Mouse (Mus musculus) erythroblast, embryonic 14.5 days (primary cell): ENCODE data around the gene Fgl2.

ENCODE experiments used
- GATA1 ChIP-seq: IDR thresholded peaks from 2 replicates; pipeline ENCODE4 v1.6.1; 2012; ENCODE audit warnings: low read length, inconsistent platforms, mixed read lengths
- TAL1 ChIP-seq: IDR thresholded peaks from 3 replicates; pipeline ENCODE4 v1.6.1; 2012; ENCODE audit warnings: low read length, inconsistent platforms, mixed read lengths

GRCm38 (mm10) chr5:21348366-21348765 lies 24.1 kb upstream of the Fgl2 start:
- TF ChIP-seq GATA1, result no peak
- TF ChIP-seq TAL1, result no peak
